ENCODE assay signal across 16 mouse cellular contexts in genomic region chr3:70196671-70197070, GRCm38 (mm10).
"Had no signal": no experiment of that assay in that cellular context is flagged by ENCODE, and none has a peak within 500 bp of the region (broad histone marks: within the 10 kb centered on the region; RNA-seq: fewer than 3 reads in every experiment).

No protein-coding gene starts in this region.

- H3K27ac ChIP-seq: neural tube, embryonic 13.5 days; neural tube, embryonic 15.5 days; stomach, embryonic 15.5 days; stomach, postnatal 0 days had no signal

- H3K4me3 ChIP-seq: neural tube, embryonic 13.5 days; neural tube, embryonic 15.5 days; stomach, embryonic 15.5 days had no signal

- H3K4me1 ChIP-seq: neural tube, embryonic 15.5 days; stomach, embryonic 15.5 days had no signal

- H3K9ac ChIP-seq: neural tube, embryonic 13.5 days; neural tube, embryonic 15.5 days; stomach, embryonic 15.5 days had no signal

- H3K27me3 ChIP-seq: neural tube, embryonic 13.5 days; neural tube, embryonic 15.5 days; stomach, embryonic 15.5 days had no signal

- H3K9me3 ChIP-seq: neural tube, embryonic 13.5 days; neural tube, embryonic 15.5 days; stomach, embryonic 15.5 days had no signal

- H3K4me2 ChIP-seq: neural tube, embryonic 13.5 days; neural tube, embryonic 15.5 days; stomach, embryonic 15.5 days had no signal

- H3K36me3 ChIP-seq: neural tube, embryonic 13.5 days; neural tube, embryonic 15.5 days; stomach, embryonic 15.5 days had no signal

- DNase-seq: retina, postnatal 1 day; right cerebral cortex, adult 18-20 months; right cerebral cortex, postnatal 14 days; right cerebral cortex, postnatal 25 days; right cerebral cortex, postnatal 4 days; spleen, adult 18-20 months; thymus, adult 18-20 months; thymus, adult 2 months; thymus, postnatal 14 days; thymus, postnatal 25 days; thymus, postnatal 36 days; thymus, postnatal 4 days had no signal
